Mouse (Mus musculus) retina, postnatal 1 day (tissue): ENCODE measurements at regions not wholly inside any gene's neighbourhood (a gene's known extent, or its start where the extent isn't known, plus 50 kb on each side); places are given as distances from the start of the nearest gene placed in this dataset.
A peak's percentile ranks its signal among the peaks of the same experiment; 100 is the strongest.
"Not testable (repeated sequence)": the region's sequence is repeated elsewhere in the genome, so short reads cannot be mapped to it uniquely, and the experiment has no call there.

ENCODE experiments used
- DNase-seq: peaks from one replicate; pipeline ENCODE4 v3.0.0-alpha.2; 2012

- DNase-seq: no peak
Observed at GRCm38 (mm10) chr8:52158176-52158575, 1353.4 kb upstream of the Aga start.

DNA sequence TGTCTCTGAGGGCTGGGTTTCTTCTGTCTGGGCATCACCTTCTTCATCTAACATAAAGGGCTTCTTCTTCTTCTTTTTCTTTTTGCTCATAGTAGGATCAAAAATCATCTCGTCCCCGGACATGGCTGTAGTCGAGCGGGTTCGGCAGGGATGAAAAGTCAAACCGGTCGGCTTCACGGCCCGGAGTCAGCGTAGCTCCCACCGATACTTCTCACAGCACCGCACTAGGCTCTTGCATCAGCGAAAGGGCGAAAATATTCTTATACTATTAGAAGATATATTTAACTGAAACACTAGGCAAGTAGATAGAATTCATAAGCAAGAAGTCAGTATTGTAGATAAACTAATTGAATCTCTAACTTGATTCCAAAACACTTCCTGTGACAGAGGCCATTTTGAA lies 1314.6 kb upstream of the Aga start:
- not testable (repeated sequence) for DNase-seq

DNA sequence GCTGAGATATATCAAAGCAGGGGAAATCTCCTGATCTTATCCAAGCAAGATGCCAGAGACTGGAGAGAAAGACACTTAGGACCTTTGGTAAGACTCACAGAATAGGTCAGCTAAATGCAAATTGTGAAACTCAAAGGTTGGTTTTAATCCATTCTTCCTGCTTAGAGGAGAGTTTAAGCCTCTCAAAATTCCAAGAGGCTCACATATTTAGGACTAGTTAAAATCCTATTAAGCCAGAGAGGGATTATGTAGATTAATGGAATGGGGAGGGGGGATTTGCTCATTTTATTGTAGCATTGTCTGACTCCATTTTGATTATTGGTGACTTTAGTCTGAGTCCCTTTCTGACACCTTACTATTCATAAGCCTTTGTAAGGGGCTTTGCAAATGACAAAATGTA lies 1284.0 kb upstream of the Aga start:
- peak; percentile 61 for DNase-seq

DNA sequence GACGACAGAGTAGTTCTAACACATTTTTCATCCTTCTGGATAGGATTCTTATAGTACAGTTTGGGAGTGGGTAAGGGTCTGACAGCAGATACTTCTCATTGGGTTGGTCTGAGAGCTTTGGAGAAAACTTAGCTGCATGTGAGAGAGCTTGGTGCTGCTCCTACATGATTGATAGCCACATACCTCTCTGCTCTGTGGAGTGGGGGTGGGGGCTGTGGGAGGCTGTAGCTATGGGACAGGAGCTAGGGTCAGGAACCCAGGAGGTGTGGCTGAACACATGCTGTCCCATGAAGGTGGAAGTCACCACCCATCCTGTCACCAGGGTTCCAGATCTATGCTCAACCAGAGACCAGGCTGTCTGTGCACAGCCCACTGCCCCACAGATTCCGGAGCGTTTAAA lies 1255.5 kb upstream of the Aga start:
- DNase-seq: no peak
